Mouse (Mus musculus): ENCODE data around the gene Gng11.

The Gng11 gene

GRCm38 (mm10) chr6:4003890-4004306 is at the start of gene Gng11:
Gene Gng11 (plus strand): TSS chr6:4003904.
- CTCF ChIA-PET = no interaction called here

- CTCF ChIA-PET = no interaction called here
Observed at GRCm38 (mm10) chr6:3954969-3955368, 48.7 kb upstream of the Gng11 start.

- CTCF ChIA-PET = no interaction called here
Observed at GRCm38 (mm10) chr6:3967676-3968626, 35.8 kb upstream of the Gng11 start.

DNA sequence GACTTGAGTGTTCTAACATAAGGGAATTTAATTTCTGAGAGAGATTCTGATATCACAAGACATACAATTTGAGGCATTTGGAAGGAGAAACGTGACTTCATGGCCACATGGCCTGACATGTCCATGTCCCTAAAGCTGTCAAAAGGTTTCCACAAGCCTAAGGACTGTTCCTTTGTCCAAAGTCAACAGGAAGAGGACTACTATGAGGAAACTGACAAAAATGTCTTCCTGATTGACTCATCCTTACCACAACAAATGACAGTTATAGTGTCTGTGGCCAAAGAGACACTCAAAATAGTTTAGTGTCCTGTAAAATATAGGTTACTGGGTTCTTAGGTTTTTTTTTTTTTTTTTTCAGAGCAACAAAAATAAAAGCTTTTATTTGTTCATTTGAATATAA is 30.0 kb upstream of the Gng11 start:
- CTCF ChIA-PET = no interaction called here

DNA sequence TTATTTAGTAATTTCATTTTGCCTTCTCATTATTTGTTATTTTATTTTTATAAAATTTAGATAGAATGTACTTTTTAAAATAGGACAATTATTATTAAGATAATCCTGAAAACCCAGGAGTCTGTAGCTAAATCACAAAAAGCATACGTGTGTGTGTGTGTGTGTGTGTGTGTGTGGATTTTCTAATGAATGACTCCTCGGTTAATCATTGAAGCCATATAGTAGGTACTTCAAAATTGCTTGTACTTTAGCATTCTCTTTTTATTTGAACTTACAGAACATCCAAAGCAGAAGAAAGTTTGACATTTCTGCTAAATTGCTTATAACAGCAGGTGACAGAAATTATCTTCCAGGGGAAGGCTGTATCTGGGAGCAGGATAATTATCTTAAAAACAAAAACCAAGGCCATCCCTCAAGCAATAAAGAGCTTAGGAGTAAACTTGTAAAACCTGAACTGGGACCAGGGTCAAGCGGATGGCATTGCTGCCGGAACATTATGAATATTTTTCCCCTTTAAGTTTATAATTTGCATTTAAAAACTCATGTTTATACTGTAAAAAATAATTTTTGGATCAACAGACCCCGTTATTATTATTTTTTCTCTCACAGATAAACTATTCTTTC is 20.9 kb upstream of the Gng11 start:
- CTCF ChIA-PET = no interaction called here

- CTCF ChIA-PET = interaction anchor here (0.6 kb wide), 1 partner anchor 1404 kb away, joined by 10 read pairs; no protein-coding TSS in a partner anchor
Observed at GRCm38 (mm10) chr6:3988750-3989149, 15.0 kb upstream of the Gng11 start, which contains the start of gene Tfpi2. Gene Tfpi2 (minus strand): TSS chr6:3988919.

DNA sequence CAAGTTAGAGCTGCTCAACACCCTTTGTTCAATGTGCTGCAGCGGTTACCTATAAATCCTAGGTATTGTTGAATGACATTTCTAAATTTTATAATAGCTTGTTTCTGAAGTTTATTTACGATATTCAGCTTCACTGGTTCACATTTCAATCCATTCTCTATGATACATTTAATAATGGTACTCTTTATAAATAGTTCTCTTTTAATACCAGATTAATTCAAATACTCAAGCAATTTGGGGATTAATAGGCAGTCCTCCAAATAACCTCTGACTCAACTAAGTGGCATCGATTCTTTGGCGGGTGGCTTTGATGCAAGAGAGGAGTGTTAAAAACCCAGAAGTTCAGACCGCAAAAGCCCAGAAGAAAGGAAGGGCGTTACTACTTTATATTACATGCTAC is 10.2 kb upstream of the Gng11 start, which contains the start of gene Gngt1:
Gngt1 (plus strand) TSS at position 301 of the 400 bp plus-strand sequence.
- CTCF ChIA-PET = no interaction called here

DNA sequence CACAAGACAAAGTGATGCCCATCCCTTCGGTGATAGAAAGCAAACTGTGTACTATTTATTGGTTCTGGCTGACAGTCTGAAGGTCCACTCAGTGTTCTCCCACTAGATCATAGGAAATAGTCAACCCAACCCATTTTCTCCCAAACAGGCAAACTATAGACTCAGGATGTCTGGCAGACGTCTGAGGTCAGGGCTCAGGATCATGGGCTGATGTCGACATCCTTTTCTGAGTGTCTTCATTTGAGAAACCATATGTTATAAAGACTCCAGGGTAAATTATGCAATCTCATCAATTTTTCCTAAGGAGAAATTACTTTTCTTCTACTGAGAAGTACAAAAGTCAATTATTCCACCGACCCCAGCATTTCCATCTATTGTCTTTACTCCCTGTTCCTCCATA is 5.6 kb upstream of the Gng11 start:
- CTCF ChIA-PET = no interaction called here

DNA sequence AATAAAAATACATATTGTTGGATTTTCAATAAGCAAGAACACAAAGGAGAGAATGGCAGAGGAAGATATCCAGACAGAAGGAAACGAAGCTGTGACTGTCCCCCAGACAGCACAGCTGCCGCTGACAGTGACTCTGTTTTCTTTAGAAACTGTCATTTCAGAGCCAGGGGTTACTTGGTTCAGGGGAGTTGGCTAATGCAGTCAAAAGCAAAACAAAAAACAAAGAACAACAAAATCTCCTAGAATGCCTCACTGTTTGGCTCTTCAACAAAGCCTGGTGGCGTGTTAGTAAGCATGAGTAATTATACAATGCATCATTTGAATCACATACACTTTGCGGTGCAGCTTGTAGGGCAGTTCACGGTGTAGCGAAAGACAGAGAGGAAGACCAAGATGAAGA is 4.4 kb upstream of the Gng11 start:
- CTCF ChIA-PET = no interaction called here

GRCm38 (mm10) chr6:4000716-4001115 is 3.0 kb upstream of the Gng11 start:
- CTCF ChIA-PET = no interaction called here

DNA sequence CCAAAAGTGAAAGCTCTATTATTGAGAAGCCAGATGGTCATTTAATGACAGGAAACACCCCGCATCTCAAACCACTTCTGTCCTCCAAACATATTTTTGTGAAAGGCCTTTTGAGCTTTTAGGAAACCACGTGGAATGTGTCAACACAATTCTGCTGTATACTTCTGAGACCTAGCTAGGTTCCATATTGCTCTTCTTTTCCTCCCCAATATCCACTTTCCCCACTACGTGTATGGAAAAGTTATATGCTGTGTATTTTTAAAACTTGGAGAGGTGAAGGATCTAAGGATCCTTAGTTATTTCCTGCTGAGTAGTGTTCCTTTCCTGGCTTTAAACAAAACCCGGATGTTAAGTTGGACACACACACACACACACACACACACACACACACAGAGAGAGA is 259 bp upstream of the Gng11 start:
- CTCF ChIA-PET = no interaction called here

DNA sequence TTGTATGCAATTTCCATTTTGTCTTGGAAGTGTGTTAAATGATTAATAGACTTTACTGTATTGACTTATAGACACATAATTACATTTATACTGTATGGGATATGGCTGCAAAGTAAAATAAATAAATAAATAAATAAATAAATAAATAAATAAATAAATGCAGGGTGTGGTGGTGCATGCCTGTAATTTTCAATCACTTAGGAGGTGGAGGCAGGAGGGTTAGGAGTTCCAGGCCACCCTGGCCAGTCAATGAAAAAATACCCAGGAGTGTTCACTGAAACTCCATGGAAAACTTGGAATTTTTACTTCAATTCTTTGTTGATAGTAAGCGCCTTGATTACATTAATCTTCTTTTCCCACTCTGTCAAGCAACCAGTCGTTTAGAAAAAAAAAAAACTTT is 1.1 kb downstream of the Gng11 start:
- CTCF ChIA-PET = no interaction called here

GRCm38 (mm10) chr6:4008501-4009040 is 4.9 kb downstream of the Gng11 start:
- CTCF ChIA-PET = no interaction called here

- CTCF ChIA-PET = no interaction called here
Observed at GRCm38 (mm10) chr6:4009548-4009947, 5.8 kb downstream of the Gng11 start.

- CTCF ChIA-PET = no interaction called here
Observed at GRCm38 (mm10) chr6:4022645-4023044, 18.9 kb downstream of the Gng11 start.

- CTCF ChIA-PET = no interaction called here
Observed at GRCm38 (mm10) chr6:4026367-4026766, 22.7 kb downstream of the Gng11 start.

- CTCF ChIA-PET = no interaction called here
Observed at GRCm38 (mm10) chr6:4030956-4031355, 27.3 kb downstream of the Gng11 start.

GRCm38 (mm10) chr6:4041821-4042220 is 38.1 kb downstream of the Gng11 start:
- CTCF ChIA-PET = no interaction called here

- CTCF ChIA-PET = no interaction called here
Observed at GRCm38 (mm10) chr6:4047200-4047599, 43.5 kb downstream of the Gng11 start.

- CTCF ChIA-PET = no interaction called here
Observed at GRCm38 (mm10) chr6:4052843-4053242, 49.1 kb downstream of the Gng11 start.

- CTCF ChIA-PET = interaction anchor here (0.6 kb wide), 1 partner anchor 11 kb away, joined by 3 read pairs; no protein-coding TSS in a partner anchor
Observed at GRCm38 (mm10) chr6:4054387-4054786, 50.7 kb downstream of the Gng11 start.
